Mouse (Mus musculus): ENCODE data around the gene Sos2. TPM values are rescaled to one million over a fixed set of nuclear protein-coding genes. Genes with fewer than 3 reads are reported as not detected.
"Not testable (repeated sequence)": the region's sequence is repeated elsewhere in the genome, so short reads cannot be mapped to it uniquely, and the experiment has no call there.

Sos2 gene
- total RNA-seq, 2 experiments from 2014 or later = 30.7 to 34.9 TPM

- no peak for DNase-seq (ENCODE audit: low spot score in 2 of 2)
- intact Hi-C loops (cut with DNase I) = loop anchor here (2.0 to 5.0 kb wide), 4 partner anchors 100 to 209 kb away; partner anchors contain the start of genes Arf6, Gm9887 and Sos2
These were observed 99.4 kb downstream of the Sos2 start for GRCm38 (mm10) chr12:69582216-69582612.

GRCm38 (mm10) chr12:69579623-69580022 lies 102.0 kb downstream of the Sos2 start:
- intact Hi-C loops (cut with DNase I) = loop anchor here (5.0 kb wide), 3 partner anchors 103 to 132 kb away; partner anchors contain the start of gene Sos2
- no peak for DNase-seq (ENCODE audit: low spot score in 2 of 2)

- intact Hi-C loops (cut with DNase I) = no loop called here
- no peak for DNase-seq (ENCODE audit: low spot score in 2 of 2)
These were observed 105.5 kb downstream of the Sos2 start for GRCm38 (mm10) chr12:69576120-69576627.

- peak; percentile 84 to 87 for DNase-seq (ENCODE audit: low spot score in 2 of 2)
- intact Hi-C loops (cut with DNase I) = loop anchor here (1.0 kb wide), 1 partner anchor 202 kb away; the partner anchor contains the start of genes Arf6 and Gm9887
These were observed 107.5 kb downstream of the Sos2 start for GRCm38 (mm10) chr12:69573916-69574881.

GRCm38 (mm10) chr12:69573271-69573670 lies 108.4 kb downstream of the Sos2 start:
- no peak for DNase-seq (ENCODE audit: low spot score in 2 of 2)
- intact Hi-C loops (cut with DNase I) = no loop called here

GRCm38 (mm10) chr12:69569926-69570325 lies 111.7 kb downstream of the Sos2 start:
- intact Hi-C loops (cut with DNase I) = no loop called here
- DNase-seq (ENCODE audit: low spot score in 2 of 2) = no peak

GRCm38 (mm10) chr12:69568266-69568665 lies 113.4 kb downstream of the Sos2 start:
- DNase-seq (ENCODE audit: low spot score in 2 of 2) = no peak
- intact Hi-C loops (cut with DNase I) = no loop called here

- intact Hi-C loops (cut with DNase I); DNase-seq (ENCODE audit: low spot score in 2 of 2): not testable (repeated sequence)
These were observed 120.6 kb downstream of the Sos2 start for GRCm38 (mm10) chr12:69561006-69561405.

- DNase-seq (ENCODE audit: low spot score in 2 of 2) = no peak
- intact Hi-C loops (cut with DNase I) = no loop called here
These were observed 125.3 kb downstream of the Sos2 start for GRCm38 (mm10) chr12:69556221-69556861.

- DNase-seq (ENCODE audit: low spot score in 2 of 2) = no peak
- intact Hi-C loops (cut with DNase I) = no loop called here
These were observed 136.0 kb downstream of the Sos2 start for GRCm38 (mm10) chr12:69545456-69546178.

- intact Hi-C loops (cut with DNase I) = no loop called here
- DNase-seq (ENCODE audit: low spot score in 2 of 2) = no peak
These were observed 136.7 kb downstream of the Sos2 start for GRCm38 (mm10) chr12:69544994-69545393.

- DNase-seq (ENCODE audit: low spot score in 2 of 2) = no peak
- intact Hi-C loops (cut with DNase I) = no loop called here
These were observed 137.1 kb downstream of the Sos2 start for GRCm38 (mm10) chr12:69544562-69544961.

GRCm38 (mm10) chr12:69542376-69542775 lies 139.3 kb downstream of the Sos2 start:
- DNase-seq (ENCODE audit: low spot score in 2 of 2) = no peak
- intact Hi-C loops (cut with DNase I) = no loop called here

GRCm38 (mm10) chr12:69541663-69542062 lies 140.0 kb downstream of the Sos2 start:
- no peak for DNase-seq (ENCODE audit: low spot score in 2 of 2)
- intact Hi-C loops (cut with DNase I) = no loop called here

- DNase-seq (ENCODE audit: low spot score in 2 of 2) = peak in 1 of 2 experiments; percentile 43
- intact Hi-C loops (cut with DNase I) = no loop called here
These were observed 142.3 kb downstream of the Sos2 start for GRCm38 (mm10) chr12:69539353-69539752.

- intact Hi-C loops (cut with DNase I) = no loop called here
- DNase-seq (ENCODE audit: low spot score in 2 of 2) = no peak
These were observed 143.2 kb downstream of the Sos2 start for GRCm38 (mm10) chr12:69538362-69538950.

- DNase-seq (ENCODE audit: low spot score in 2 of 2) = peak; percentile 42 to 70
- intact Hi-C loops (cut with DNase I) = no loop called here
These were observed 143.8 kb downstream of the Sos2 start for GRCm38 (mm10) chr12:69537675-69538361.

- peak; percentile 12 to 43 for DNase-seq (ENCODE audit: low spot score in 2 of 2)
- intact Hi-C loops (cut with DNase I) = no loop called here
These were observed 144.4 kb downstream of the Sos2 start for GRCm38 (mm10) chr12:69537243-69537674.
